Mouse (Mus musculus) ES-E14 (cell line): Measurements from ENCODE around the gene Gpbp1l1.

Source experiments
- MAFK ChIP-seq: IDR thresholded peaks from 2 replicates; pipeline ENCODE4 v1.6.1; 2014; ENCODE audit warnings: mild to moderate bottlenecking, low read depth, low read length, inconsistent platforms; ENCODE audit not compliant: insufficient read depth
- ZNF384 ChIP-seq: IDR thresholded peaks from 2 replicates; pipeline ENCODE4 v1.6.1; 2012; ENCODE audit warnings: low read depth, low read length, inconsistent platforms

DNA sequence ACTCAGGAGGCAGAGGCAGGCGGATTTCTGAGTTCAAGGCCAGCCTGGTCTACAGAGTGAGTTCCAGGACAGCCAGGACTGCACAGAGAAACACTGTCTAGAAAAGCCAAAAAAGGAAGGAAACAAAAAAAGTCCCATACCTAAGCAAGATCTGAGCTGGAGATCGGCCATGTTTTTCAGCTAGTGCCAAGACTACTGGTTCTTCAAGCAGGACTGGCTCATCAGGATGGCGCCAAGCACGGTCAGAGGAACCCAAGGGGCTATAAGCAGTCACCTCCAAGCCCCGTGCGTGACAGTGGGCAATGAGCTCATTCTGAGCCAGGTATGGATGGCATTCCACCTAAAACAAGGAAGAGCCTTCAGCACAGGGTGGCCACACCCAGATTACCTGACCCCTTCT lies 81.4 kb downstream of the Gpbp1l1 start:
- TF ChIP-seq ZNF384 (no peak), MAFK (no peak)
